Mouse (Mus musculus) thymus, postnatal 36 days (tissue): ENCODE measurements around the gene Tcf3.
A peak's percentile ranks its signal among the peaks of the same experiment; 100 is the strongest.

Experiments
- DNase-seq, 2 experiments: peaks; one replicate each; pipeline ENCODE4 v3.0.0; 2022; ENCODE audit warnings: mixed read lengths in 2 of 2

Tcf3 gene

GRCm38 (mm10) chr10:80406684-80407501 lies 26.6 kb downstream of the Tcf3 start, which contains the start of gene Uqcr11:
Gene Uqcr11 (minus strand): TSS chr10:80406830.
- peak; percentile 90 to 91 for DNase-seq

GRCm38 (mm10) chr10:80405481-80406173 lies 27.8 kb downstream of the Tcf3 start:
- peak; percentile 45 to 52 for DNase-seq

- DNase-seq: peak in 1 of 2 experiments; percentile 35
Observed at GRCm38 (mm10) chr10:80403044-80403692, 30.3 kb downstream of the Tcf3 start.

- no peak for DNase-seq
Observed at GRCm38 (mm10) chr10:80400704-80401161, 32.7 kb downstream of the Tcf3 start.

GRCm38 (mm10) chr10:80399973-80400703 lies 33.3 kb downstream of the Tcf3 start:
- DNase-seq: no peak

GRCm38 (mm10) chr10:80399191-80399972 lies 34.1 kb downstream of the Tcf3 start, which contains the start of gene Mbd3:
Gene Mbd3 (minus strand): TSS chr10:80399550.
- peak; percentile 99 to 100 for DNase-seq

- DNase-seq: peak; percentile 96 to 98
Observed at GRCm38 (mm10) chr10:80398719-80399190, 34.7 kb downstream of the Tcf3 start.

- DNase-seq: no peak
Observed at GRCm38 (mm10) chr10:80398174-80398535, 35.3 kb downstream of the Tcf3 start.

- no peak for DNase-seq
Observed at GRCm38 (mm10) chr10:80397524-80398173, 35.8 kb downstream of the Tcf3 start.

GRCm38 (mm10) chr10:80396822-80397523 lies 36.5 kb downstream of the Tcf3 start:
- DNase-seq: no peak

- DNase-seq: no peak
Observed at GRCm38 (mm10) chr10:80395025-80395627, 38.3 kb downstream of the Tcf3 start.

GRCm38 (mm10) chr10:80392687-80393086 lies 40.8 kb downstream of the Tcf3 start:
- DNase-seq: no peak

GRCm38 (mm10) chr10:80390697-80391096 lies 42.8 kb downstream of the Tcf3 start:
- no peak for DNase-seq

GRCm38 (mm10) chr10:80389185-80389708 lies 44.2 kb downstream of the Tcf3 start:
- no peak for DNase-seq

GRCm38 (mm10) chr10:80388731-80389130 lies 44.7 kb downstream of the Tcf3 start:
- no peak for DNase-seq

GRCm38 (mm10) chr10:80387522-80387959 lies 45.9 kb downstream of the Tcf3 start, which contains the start of gene Mex3d:
Gene Mex3d (minus strand): TSS chr10:80387659.
- peak; percentile 90 for DNase-seq

GRCm38 (mm10) chr10:80386735-80387471 lies 46.5 kb downstream of the Tcf3 start:
- DNase-seq: peak; percentile 22 to 54
